Mouse (Mus musculus) CH12.LX (cell line): ENCODE results near the gene Rbfox1. TPM values are rescaled to one million over a fixed set of nuclear protein-coding genes. Genes with fewer than 3 reads are reported as not detected.

ENCODE experiments used
- DNase-seq: peaks from one replicate; pipeline ENCODE4 v3.0.0-alpha.2; 2013; ENCODE audit errors: extremely low read depth
- H3K27ac ChIP-seq: 2 replicates; pipeline ENCODE4 v1.5.1; 2012; ENCODE audit warnings: low read depth, mild to moderate bottlenecking, control low read depth, moderate library complexity; ENCODE audit not compliant: insufficient read depth
- H3K27me3 ChIP-seq: replicated peaks from 2 replicates; pipeline ENCODE3; 2012; ENCODE audit warnings: inconsistent platforms
- H3K36me3 ChIP-seq, 2 experiments: replicated peaks in 1 of 2; 2 replicates each; pipeline versions ENCODE3 to v1.6.1; 2012; ENCODE audit warnings: inconsistent platforms in 1 of 2, low read length in 1 of 2, mild to moderate bottlenecking in 1 of 2, mixed read lengths in 1 of 2, moderate library complexity in 1 of 2; ENCODE audit not compliant: control insufficient read depth in 1 of 2, insufficient read depth in 1 of 2
- H3K4me1 ChIP-seq, 2 experiments: 2 replicates each; pipeline ENCODE4 v1.6.1; 2012; ENCODE audit warnings: inconsistent platforms in 1 of 2, moderate library complexity in 1 of 2; ENCODE audit not compliant: insufficient read depth in 2 of 2, control insufficient read depth in 1 of 2
- H3K4me2 ChIP-seq: 2 replicates; pipeline ENCODE4 v1.6.1; 2012; ENCODE audit warnings: low read depth, mild to moderate bottlenecking, control low read depth; ENCODE audit not compliant: poor library complexity, insufficient read depth, severe bottlenecking
- H3K4me3 ChIP-seq, 3 experiments: fragments of 150-350 bp in 1 of 3; sonication (generic) in 1 of 3; replicated peaks in 1 of 3; 2 replicates each; pipeline versions ENCODE3 to v1.5.1; 2011 to 2012; ENCODE audit warnings: low read depth in 2 of 3, low read length in 2 of 3, mild to moderate bottlenecking in 2 of 3, moderate library complexity in 2 of 3, control low read depth in 1 of 3, improper control_type of control experiment in 1 of 3, inconsistent platforms in 1 of 3, mixed read lengths in 1 of 3; ENCODE audit not compliant: poor library complexity in 1 of 3
- H3K79me2 ChIP-seq: replicated peaks from 2 replicates; pipeline ENCODE4 v1.6.1; 2012; ENCODE audit warnings: mild to moderate bottlenecking, moderate library complexity; ENCODE audit not compliant: control insufficient read depth, poor library complexity, insufficient read depth, severe bottlenecking; ENCODE audit errors: extremely low read depth
- H3K9ac ChIP-seq: 2 replicates; pipeline ENCODE4 v1.6.1; 2012; ENCODE audit warnings: low read depth, mild to moderate bottlenecking, control low read depth, moderate library complexity; ENCODE audit not compliant: insufficient read depth
- H3K9me3 ChIP-seq: replicated peaks from 2 replicates; pipeline ENCODE3; 2012; ENCODE audit warnings: low read length, inconsistent platforms, mixed read lengths
- BHLHE40 ChIP-seq: IDR thresholded peaks from 2 replicates; pipeline ENCODE4 v1.6.1; 2011; ENCODE audit warnings: mild to moderate bottlenecking, low read depth, low read length, improper control_type of control experiment
- CHD1 ChIP-seq: IDR thresholded peaks from 2 replicates; pipeline ENCODE4 v1.6.1; 2012; ENCODE audit warnings: low read depth, low read length, improper control_type of control experiment, inconsistent platforms
- CTCF ChIP-seq, 2 experiments: IDR thresholded peaks in 1 of 2; conservative IDR thresholded peaks in 1 of 2; 2 replicates each; pipeline ENCODE4 v1.5.1; 2011 to 2012; ENCODE audit warnings: low read depth in 2 of 2, low read length in 2 of 2, improper control_type of control experiment in 1 of 2, inconsistent platforms in 1 of 2, mild to moderate bottlenecking in 1 of 2, moderate library complexity in 1 of 2
- E2F4 ChIP-seq: IDR thresholded peaks from 2 replicates; pipeline ENCODE4 v1.6.1; 2011; ENCODE audit warnings: low read depth, low read length, improper control_type of control experiment; ENCODE audit not compliant: insufficient replicate concordance
- ETS1 ChIP-seq: conservative IDR thresholded peaks from 2 replicates; pipeline ENCODE4 v1.6.1; 2012; ENCODE audit warnings: low read depth, mild to moderate bottlenecking, inconsistent platforms, low read length, improper control_type of control experiment, moderate library complexity
- GABPA ChIP-seq: IDR thresholded peaks from 2 replicates; pipeline ENCODE4 v1.6.1; 2012; ENCODE audit warnings: low read depth, low read length, improper control_type of control experiment, inconsistent platforms; ENCODE audit not compliant: insufficient replicate concordance
- HCFC1 ChIP-seq: IDR thresholded peaks from 2 replicates; pipeline ENCODE4 v1.6.1; 2012; ENCODE audit warnings: low read depth, mild to moderate bottlenecking, inconsistent platforms, low read length, improper control_type of control experiment
- IRF4 ChIP-seq: IDR thresholded peaks from 2 replicates; pipeline ENCODE4 v1.6.1; 2014; ENCODE audit warnings: low read depth, mild to moderate bottlenecking, inconsistent platforms, low read length, improper control_type of control experiment
- JUN ChIP-seq: IDR thresholded peaks from 2 replicates; pipeline ENCODE4 v1.6.1; 2011; ENCODE audit warnings: low read depth, mild to moderate bottlenecking, low read length, improper control_type of control experiment, moderate library complexity; ENCODE audit not compliant: insufficient read depth
- MAFK ChIP-seq: IDR thresholded peaks from 2 replicates; pipeline ENCODE4 v1.6.1; 2011; ENCODE audit warnings: low read length, improper control_type of control experiment; ENCODE audit not compliant: insufficient replicate concordance
- MYC ChIP-seq: IDR thresholded peaks from 2 replicates; pipeline ENCODE4 v1.6.1; 2011; ENCODE audit warnings: low read depth, mild to moderate bottlenecking, improper control_type of control experiment, low read length
- NRF1 ChIP-seq: IDR thresholded peaks from 2 replicates; pipeline ENCODE4 v1.6.1; 2014; ENCODE audit warnings: low read depth, mild to moderate bottlenecking, inconsistent platforms, low read length, improper control_type of control experiment, moderate library complexity
- PAX5 ChIP-seq: IDR thresholded peaks from 2 replicates; pipeline ENCODE4 v1.6.1; 2012; ENCODE audit warnings: low read length, inconsistent platforms, mixed read lengths
- POLR2A ChIP-seq: IDR thresholded peaks from 2 replicates; pipeline ENCODE4 v1.6.1; 2011; ENCODE audit warnings: low read depth, mild to moderate bottlenecking, improper control_type of control experiment, low read length
- RAD21 ChIP-seq: IDR thresholded peaks from 2 replicates; pipeline ENCODE4 v1.6.1; 2011; ENCODE audit warnings: low read depth, mild to moderate bottlenecking, low read length, improper control_type of control experiment, moderate library complexity
- SIN3A ChIP-seq: IDR thresholded peaks from 2 replicates; pipeline ENCODE4 v1.6.1; 2012; ENCODE audit warnings: low read length, improper control_type of control experiment, inconsistent platforms
- TBP ChIP-seq: conservative IDR thresholded peaks from 2 replicates; pipeline ENCODE4 v1.6.1; 2011; ENCODE audit warnings: low read depth, low read length, improper control_type of control experiment
- TCF12 ChIP-seq: IDR thresholded peaks from 2 replicates; pipeline ENCODE4 v1.6.1; 2014; ENCODE audit warnings: low read depth, mild to moderate bottlenecking, inconsistent platforms, low read length, improper control_type of control experiment
- UBTF ChIP-seq: IDR thresholded peaks from 2 replicates; pipeline ENCODE4 v1.6.1; 2012; ENCODE audit warnings: low read depth, mild to moderate bottlenecking, inconsistent platforms, low read length, improper control_type of control experiment, moderate library complexity
- USF1 ChIP-seq: IDR thresholded peaks from 2 replicates; pipeline ENCODE4 v1.6.1; 2014; ENCODE audit warnings: low read depth, mild to moderate bottlenecking, inconsistent platforms, low read length, improper control_type of control experiment
- ZNF384 ChIP-seq: IDR thresholded peaks from 2 replicates; pipeline ENCODE4 v1.6.1; 2012; ENCODE audit warnings: low read depth, low read length, improper control_type of control experiment, inconsistent platforms
- dilution Hi-C: fragments of 300-500 bp; cut with MboI; formaldehyde crosslinking; loops from 2 replicates; pipeline ENCODE4 v1.14.3; 2020; ENCODE audit warnings: low sequenced_read_pairs; ENCODE audit not compliant: extremely low pct_unique_long_range_greater_than_20kb, extremely low pct_ligation_motif_present
- in situ Hi-C: fragments of 300-500 bp; cut with MboI; formaldehyde crosslinking; loops from 3 replicates; pipeline ENCODE4 v1.14.3; 2019; ENCODE audit warnings: low sequenced_read_pairs, low pct_ligation_motif_present, low pct_unique_long_range_greater_than_20kb, mixed read lengths
- polyA plus RNA-seq: library from polyadenylated mRNA; unstranded; fragments of >175 nt; gene quantifications from 2 replicates; pipeline ENCODE4 v1.2.1, GENCODE M21; 2012; ENCODE audit warnings: low read depth; ENCODE audit not compliant: insufficient read length
- total RNA-seq, 2 experiments: library from RNA; depleted of rRNA; stranded (reverse); fragments of 300-350 nt in 1 of 2; fragments of >200 nt in 1 of 2; gene quantifications; 2 replicates each; pipeline ENCODE4 v1.2.3; 2012 to 2014

Gene Rbfox1
- total and polyA plus RNA-seq, 3 experiments: not detected

- in situ Hi-C loops: no loop called here
Observed at GRCm38 (mm10) chr16:6180819-6181218, 295.7 kb downstream of the Rbfox1 start.

GRCm38 (mm10) chr16:6182329-6182728 lies 297.2 kb downstream of the Rbfox1 start:
- Histone ChIP-seq H3K4me2 (no peak overlapping the region), H3K27ac (no peak overlapping the region), H3K27me3 (no peaks in the 10 kb centered on the region), H3K4me1 (no peaks in the 10 kb centered on the region), H3K79me2 (no peaks in the 10 kb centered on the region), H3K9ac (no peak overlapping the region), H3K4me3 (no peak overlapping the region), H3K36me3 (no peaks in the 10 kb centered on the region), H3K9me3 (peaks cover 70% of the 10 kb centered on the region)
- dilution Hi-C loops (no loop called here), in situ Hi-C loops (no loop called here)
- DNase-seq: no peak
- no peak for TF ChIP-seq BHLHE40
- no peak for TF ChIP-seq ETS1
- TF ChIP-seq IRF4: no peak
- TF ChIP-seq CTCF (conservative IDR thresholded peaks at IDR 0.05 in 1 of 2, IDR thresholded peaks at IDR 0.05 in 1 of 2; ENCODE audit: low read depth in 2 of 2, low read length in 2 of 2): no peak
- no peak for TF ChIP-seq JUN
- no peak for TF ChIP-seq E2F4
- no peak for TF ChIP-seq USF1
- TF ChIP-seq PAX5: no peak
- TF ChIP-seq TBP: no peak
- TF ChIP-seq MYC: no peak
- no peak for TF ChIP-seq ZNF384
- TF ChIP-seq TCF12: no peak
- TF ChIP-seq MAFK: no peak
- no peak for TF ChIP-seq NRF1
- no peak for TF ChIP-seq SIN3A
- TF ChIP-seq CHD1: no peak
- no peak for TF ChIP-seq POLR2A
- no peak for TF ChIP-seq HCFC1
- no peak for TF ChIP-seq UBTF

More at GRCm38 (mm10) chr16:6180819-6181218, 295.7 kb downstream of the Rbfox1 start:
- Histone ChIP-seq H3K36me3 (no peaks in the 10 kb centered on the region), H3K9me3 (peaks cover 72% of the 10 kb centered on the region)
- dilution Hi-C loops: no loop called here
- DNase-seq: no peak
- TF ChIP-seq GABPA (no peak), RAD21 (no peak), E2F4 (no peak), ZNF384 (no peak)
- TF ChIP-seq, all 38 proteins: peak for 0
- no peak overlapping the region for H3K4me3 ChIP-seq
- no peak overlapping the region for H3K4me2 ChIP-seq
- H3K4me1 ChIP-seq: no peaks in the 10 kb centered on the region
- H3K27me3 ChIP-seq: no peaks in the 10 kb centered on the region
- no peak overlapping the region for H3K9ac ChIP-seq
- no peaks in the 10 kb centered on the region for H3K79me2 ChIP-seq
- H3K27ac ChIP-seq: no peak overlapping the region
